Mouse (Mus musculus): ENCODE results near the gene Irf4. TPM values are rescaled to one million over a fixed set of nuclear protein-coding genes. Genes with fewer than 3 reads are reported as not detected.

The Irf4 gene
- total RNA-seq, 2 experiments from 2014 or later: 0.16 to 0.26 TPM

DNA sequence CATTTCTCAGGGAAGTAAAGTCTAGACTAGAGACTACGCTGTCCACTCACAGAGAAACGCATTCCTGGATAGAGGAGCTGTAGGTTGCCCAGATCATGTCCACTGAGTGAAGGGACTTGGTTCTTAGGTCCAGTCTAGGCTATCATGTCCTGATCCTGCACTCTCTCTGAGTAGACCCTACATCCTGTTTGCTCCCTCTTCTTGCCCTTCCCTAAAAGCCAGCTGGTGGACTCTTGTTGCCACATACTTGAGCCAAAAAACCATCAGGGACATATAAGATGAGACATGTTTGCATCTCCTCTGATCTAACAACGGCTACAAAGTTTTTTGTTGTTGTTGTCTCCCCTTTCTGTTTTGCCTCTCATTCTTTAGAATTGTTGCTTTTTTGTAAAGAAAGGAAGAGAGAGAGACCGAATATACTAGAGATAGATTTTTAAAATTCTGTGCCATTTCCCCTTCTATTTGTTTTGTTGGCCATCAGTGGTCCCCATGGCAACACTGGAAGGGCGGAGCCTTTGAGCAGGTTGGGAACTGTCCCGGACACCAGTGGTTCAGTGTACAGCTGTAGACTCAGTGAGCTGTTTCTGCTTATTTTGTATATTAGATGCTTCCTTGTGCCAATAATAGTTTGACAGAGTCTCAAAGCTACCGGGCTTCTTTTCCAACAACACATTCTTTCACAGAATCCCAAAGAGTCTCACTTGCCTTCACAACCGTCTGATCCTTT, 15.2 kb downstream of the Irf4 start:
- DNase-seq: peak; percentile 25

DNA sequence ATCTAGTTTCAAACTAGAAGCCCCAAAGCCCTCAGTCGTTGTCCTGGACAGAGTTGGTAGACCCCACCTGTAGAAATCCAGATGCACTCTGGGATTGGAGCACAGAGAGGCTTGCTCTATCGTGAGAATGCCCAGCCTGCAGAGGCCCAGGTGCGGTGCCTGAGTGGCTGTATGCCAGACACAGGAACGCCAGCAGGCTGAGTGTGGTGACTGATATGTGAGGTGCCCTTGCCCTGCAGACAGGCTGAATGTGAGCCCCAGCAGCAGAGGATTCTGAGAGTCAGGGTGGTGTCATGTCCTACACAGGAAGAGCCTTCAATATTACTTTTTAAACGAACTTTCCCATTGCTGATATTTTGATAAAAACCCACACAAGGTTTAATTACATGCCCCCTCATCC, 16.9 kb downstream of the Irf4 start:
- DNase-seq: no peak

DNA sequence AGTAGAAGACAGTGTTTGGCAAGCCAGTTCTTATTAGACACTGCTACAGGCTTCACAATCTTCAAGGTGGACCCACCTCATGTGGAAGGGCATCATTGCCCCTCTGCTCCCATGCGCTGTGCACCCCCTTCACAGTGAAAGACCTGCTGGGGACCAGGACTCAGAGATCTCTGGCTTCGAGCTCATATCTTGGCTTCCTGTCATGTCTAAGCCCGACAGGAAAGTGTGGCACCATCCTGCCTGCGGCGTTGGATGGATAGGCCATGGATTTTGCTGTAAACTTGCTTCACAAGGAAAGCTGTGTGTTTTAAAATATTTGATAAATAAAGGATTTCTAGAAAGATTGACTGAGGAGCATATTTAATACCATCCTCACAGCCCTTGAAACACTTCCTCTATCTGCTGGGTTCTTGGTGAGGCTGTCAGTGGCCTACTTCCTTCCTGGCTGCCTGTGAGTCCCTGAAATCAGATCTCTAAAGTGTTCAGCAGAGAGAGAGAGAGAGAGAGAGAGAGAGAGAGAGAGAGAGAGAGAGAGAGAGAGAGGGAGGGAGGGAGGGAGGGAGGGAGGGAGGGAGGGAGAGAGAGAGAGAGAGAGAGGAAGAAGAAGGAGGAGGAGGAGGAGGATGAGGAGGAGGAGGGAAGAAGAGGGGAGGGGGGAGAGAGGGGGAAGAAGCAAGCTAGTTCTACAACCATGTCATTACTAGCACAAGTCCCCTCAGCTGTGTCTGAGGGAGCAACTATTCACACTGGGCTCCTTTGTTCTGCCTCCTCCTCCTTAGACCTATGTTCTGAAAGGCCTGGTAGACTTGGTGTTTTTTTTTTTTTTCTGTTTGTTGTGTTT, 17.8 kb downstream of the Irf4 start:
- no peak for DNase-seq

DNA sequence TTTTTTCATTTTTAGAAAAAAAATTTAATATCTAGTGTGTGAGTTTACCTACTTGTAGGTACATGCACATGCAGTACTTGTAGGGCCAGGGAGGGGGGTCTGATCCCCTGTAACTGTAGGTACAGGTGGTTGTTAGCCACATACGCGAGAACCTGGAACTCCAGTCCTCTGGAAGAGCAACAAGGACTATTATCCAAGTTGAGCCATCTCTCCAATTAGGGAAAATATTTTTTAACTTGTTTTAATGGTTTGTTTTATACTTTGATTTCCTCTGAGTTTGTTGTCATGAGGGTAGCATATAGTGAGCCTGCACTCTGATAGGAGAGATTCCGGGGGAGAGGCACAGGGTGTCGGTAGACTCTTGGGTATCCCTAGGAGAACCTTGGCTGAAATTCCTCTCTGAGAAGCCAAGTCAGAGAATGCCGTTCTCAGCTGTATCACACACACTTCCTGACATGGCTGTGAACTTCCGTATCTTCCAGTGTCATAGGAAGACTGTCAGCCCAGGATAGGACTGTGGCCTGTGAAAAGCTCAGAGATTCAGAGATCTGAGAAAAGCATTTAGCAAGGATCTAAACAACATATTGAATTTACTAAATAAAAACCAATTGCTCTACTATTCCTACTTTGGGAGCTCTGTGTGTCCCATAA, 18.6 kb downstream of the Irf4 start:
- no peak for DNase-seq

DNA sequence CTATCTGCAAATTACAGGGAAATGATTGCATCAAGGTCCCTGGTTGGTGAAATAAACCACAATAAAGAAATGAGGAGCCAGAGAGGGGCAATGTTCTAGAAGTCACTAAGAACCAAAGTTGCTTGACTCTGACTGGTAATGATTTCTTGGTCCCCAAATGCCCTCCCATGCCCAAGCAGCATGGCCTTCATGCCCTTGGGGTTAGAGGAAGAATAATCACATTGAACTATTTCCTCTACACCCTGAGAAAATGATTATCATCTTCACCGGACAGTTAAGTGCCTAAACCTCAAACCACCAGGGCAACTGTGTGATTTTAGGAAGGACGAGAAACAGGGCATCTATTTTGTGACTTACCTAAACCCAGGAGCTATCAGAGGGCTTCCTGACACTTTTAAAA, 27.0 kb downstream of the Irf4 start:
- DNase-seq: no peak

DNA sequence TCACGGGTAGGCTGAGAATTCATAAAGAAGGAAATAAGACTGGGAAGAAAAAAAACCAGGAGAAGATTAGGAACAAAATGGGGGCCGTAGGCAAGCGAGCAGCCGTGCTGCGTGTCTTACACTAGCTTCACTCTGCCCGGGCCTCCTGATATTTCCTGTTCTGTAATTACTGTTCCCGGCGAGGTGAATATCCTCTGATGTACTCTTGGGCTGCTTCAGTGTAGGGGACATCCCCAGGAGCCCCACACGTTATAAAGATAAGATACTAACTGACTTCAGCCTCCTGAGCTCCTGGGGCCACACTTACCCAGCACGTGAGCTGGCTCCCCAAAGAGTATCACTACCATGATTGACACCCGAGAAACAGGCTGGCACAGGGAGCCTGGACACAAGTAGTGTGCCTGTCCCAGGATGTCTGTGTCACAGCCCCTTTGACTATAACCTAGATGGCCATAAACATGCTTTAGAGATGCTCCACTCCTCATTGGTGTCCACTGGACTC, 28.7 kb downstream of the Irf4 start:
- no peak for DNase-seq

DNA sequence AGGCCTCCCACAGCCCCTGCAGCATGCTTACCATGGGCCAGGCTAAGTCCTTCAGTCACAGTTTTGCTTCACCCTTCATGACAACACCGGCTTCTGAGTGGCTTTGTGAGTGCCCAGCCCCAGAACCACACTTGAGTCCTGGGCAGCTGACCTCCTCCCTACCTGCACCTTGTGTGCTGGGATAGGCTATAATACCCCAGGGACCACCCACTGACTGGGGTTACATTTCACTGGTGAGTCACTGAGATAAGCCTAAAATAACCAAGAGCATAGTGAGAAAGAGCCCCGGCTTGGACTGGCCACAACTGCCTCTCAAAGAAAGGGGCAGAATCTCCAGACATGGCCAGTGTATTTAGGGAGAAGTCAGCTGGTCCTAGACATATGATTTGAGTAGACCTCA, 32.9 kb downstream of the Irf4 start:
- DNase-seq: peak; percentile 26

DNA sequence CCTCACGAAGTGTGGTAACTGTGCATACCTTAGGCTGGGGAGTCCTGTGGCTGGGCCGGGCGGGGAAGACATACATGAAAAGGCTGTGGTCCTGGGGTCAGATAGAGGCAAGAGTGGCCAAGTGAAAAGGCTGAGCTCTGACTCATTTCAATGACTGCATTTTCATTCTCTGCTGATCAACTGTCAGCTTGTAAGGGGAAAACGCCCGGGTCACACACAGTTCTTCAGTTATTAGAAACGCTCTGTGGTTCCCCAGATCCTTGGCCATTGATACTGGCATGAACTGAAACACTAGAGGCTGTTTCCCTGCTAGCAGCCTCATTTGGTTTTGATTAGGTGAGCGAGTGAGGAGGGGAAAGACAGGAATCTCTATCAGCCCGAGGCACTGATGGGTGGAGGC, 33.4 kb downstream of the Irf4 start:
- DNase-seq: no peak

DNA sequence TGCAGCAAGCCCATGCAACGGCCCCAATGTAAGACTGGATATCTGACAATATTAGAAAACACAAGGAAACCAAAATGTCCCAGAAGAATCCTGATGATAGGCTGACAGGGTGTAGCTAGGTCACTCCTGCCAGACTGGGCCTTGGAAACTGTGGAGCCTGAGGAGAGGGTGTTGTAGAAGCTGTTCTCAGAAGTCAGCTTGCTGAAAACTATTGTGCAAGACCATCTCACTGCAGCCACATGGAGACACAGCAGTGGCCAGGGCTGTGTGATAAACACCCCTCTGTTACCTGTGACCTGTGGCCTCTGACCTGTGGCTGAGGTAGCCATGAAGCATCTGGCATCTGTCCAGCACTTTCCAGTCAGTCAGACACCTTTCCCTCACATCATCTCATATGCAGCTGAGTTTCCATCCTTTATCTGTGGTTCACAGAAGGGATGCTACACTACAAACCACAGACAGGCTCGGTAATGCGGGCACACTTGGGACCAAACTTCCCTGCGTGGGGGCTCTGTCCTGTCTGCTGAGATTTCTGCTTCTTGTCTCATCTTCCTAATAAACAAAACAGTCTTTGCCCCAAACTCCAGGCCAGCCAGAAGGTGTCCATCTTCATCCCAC, 36.5 kb downstream of the Irf4 start:
- DNase-seq: no peak

DNA sequence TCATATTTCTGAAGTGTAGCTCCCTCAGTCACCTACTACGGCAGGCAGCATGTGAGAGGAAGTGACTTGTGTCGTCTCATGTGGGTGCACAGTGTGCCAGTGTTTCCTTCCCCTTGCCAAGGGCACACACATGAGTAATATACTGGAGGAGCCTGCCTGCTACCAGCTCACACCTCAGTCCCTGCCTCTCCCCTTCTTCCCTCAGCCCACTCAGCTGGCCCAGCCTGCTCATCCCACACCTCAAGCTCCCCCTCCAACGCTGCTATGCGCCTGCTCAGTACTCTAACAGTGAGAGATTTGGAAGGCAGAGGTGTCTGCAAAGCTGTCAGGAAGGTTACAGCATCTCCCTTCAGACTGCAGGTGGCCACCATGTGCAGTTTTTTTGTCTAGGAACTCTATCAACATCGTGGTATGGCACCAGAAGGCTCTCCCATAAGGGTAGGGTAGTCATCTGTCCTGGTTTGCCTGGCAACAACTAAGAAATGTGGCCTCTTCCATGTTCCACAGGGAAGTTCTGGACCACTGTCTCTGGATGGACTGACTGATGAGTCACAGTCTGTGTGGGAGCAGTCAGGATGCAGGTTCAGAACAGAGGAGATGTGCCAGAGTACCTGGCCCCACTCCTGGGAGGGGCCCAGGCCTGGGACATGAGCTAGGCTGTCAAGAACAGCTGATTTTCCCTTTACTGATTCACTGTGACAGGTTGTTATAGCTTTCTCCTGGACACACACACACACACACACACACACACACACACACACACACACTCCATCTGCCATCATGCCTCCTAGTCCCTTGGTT, 37.4 kb downstream of the Irf4 start:
- DNase-seq: no peak

DNA sequence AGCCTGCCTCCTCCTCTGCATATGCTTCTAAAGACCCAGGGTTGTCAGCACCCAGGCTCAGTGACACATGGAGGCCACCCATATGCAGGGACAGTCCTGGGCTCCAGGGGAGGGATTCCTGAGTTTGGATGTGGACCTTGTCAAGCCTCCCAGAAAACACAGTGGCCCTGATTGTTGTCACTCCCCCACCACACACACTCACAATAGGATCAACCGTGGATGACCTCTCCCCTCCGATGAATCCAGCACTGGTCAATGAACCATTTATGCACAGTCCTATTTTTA, 38.0 kb downstream of the Irf4 start:
- no peak for DNase-seq

DNA sequence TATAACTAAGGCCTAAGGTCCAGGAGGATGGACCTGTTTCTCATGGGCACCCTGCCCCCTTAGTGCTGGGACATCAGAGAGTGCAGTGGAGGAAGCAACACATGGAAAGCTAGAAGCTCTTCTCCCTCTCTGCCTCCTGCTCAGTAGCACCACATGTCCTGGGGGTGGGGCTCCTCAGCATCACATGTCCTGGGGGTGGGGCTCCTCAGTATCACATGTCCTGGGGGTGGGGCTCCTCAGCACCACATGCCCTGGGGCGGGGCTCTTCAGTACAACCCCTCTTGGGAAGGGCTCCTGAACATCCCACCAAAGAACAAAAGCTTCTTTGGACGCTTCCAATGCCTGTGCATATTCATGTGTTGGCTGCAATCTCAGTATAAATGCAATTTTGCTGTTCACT, 38.5 kb downstream of the Irf4 start:
- DNase-seq: no peak

DNA sequence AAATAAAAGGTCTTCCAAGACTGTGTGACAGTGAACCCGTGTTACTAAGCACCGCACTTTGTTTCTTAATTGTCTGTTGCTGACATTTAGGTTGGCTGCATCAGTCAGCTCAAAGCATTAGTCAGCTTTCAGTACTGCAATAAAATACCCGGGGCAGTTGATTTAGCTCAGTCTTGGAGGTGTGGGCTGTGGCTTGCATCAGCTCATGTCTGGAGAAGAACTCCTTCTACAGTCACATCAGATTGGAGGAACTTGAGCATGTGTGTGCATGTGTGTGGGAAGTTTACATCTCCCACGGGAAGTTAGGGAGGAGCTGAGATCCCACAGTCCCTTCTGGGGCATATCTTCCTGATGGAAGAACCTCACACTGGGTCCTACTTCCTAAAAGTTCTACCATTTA, 38.9 kb downstream of the Irf4 start:
- no peak for DNase-seq

DNA sequence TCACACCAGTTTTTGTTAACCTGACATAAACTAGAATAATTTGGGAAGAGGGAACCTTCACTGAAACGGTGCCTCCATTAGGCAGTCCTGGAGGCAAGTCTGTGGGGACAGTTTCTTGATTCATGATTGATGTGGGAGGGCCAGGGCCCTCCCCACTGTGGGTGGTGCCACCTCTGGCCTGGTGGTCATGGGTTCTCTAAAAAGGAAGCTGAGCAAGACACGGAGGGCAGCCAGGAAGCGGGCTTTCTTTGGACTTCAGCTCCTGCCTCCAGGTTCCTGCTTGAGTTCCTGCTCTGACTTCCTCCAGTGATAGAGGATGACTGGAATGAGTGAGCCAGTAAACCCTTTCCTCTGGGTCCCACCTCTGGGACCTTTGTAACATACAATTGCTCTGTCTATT, 39.4 kb downstream of the Irf4 start:
- no peak for DNase-seq

DNA sequence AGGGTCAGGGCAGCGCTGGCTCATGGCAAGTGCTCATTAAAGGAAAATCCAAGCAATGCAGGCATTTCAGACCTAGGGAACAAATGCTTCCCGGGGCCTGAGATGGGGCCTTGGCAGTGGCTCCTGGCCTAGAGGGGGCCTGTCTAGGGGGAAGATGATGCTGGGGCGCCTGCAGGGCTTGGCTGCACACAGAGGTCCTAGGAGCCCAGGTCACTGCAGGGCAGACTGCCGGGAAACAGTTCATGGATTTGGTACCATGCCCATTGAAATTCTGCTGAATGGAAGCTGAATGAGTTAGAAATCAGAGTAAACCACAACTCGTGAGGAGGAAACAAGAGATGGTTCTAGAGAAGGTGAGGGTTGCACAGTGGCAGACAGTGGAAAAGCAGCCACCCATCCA, 41.0 kb downstream of the Irf4 start:
- DNase-seq: no peak

DNA sequence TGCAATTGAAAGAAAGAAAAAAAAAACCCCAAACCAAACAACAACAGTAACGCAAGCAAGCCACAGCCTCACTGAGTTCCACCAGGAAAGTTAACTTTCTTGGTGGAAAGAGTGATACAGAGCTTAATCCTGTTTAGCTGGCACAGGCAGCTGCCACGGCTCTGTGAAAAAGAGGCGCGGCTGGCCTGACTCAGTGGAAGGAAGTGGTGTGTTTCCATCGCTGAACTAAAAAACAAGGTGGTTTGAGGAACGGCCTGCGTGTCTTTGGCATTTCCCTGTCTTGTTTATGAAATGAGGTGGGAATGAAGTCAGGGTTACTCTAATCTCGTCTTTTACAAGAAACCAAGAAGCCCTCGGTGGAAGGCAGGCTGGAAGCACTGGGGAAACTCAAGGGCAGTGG, 43.3 kb downstream of the Irf4 start:
- no peak for DNase-seq

DNA sequence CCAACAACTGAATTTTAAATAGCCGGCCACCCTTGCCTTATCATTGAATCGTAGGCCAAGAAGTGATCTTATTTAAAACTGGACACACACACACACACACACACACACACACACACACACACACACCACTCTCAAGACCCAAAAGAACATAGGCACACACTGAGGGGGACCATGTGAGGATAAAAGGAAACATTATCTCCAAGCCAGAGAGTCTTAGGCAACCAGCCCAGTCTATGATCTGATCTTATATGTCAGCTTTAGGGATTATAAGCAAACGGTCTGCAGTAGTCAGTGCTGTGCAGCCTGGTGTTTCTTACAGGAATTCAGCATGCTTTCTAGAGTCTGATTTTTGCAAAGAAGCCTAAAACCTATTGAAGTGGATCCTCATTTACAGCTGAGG, 43.7 kb downstream of the Irf4 start:
- DNase-seq: no peak

DNA sequence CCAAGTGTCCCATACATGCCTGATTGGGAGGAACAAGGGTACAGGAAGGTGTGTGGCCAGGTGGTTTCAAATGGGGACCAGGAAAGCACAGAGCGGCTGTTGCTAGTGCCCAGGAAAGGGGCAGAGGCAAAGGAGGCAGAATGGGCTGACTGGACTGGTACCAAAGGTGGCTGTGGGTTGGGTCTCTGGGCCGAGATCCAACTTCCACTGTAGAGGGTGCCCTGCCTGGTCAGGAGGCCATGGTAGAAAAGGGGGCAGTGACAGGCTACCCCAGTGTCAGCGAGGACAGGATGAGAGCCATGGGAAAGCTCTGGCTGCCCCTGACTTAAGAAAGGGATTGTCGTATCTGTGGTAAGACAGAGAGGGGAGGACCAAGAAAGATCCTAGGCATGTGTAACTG, 44.2 kb downstream of the Irf4 start:
- no peak for DNase-seq

DNA sequence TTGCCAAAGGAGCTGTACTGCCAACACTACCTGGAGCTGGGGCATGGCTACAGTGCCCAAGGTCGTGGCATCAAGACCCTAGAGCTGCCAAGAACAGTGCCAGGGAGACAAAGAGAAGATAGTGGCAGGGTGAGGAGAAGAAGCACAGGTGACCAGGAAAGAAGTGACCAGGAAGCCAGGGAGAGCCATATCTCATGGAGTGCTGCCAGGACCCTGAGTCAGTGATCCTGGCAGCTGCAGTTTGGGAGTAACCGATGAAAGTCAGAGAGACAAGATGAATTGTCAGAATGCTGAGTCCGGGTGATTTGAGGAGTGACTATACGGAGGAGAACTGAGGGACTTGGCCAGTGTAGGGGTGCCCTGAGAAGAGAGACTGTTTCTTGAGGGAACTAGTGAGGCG, 44.6 kb downstream of the Irf4 start:
- DNase-seq: no peak

DNA sequence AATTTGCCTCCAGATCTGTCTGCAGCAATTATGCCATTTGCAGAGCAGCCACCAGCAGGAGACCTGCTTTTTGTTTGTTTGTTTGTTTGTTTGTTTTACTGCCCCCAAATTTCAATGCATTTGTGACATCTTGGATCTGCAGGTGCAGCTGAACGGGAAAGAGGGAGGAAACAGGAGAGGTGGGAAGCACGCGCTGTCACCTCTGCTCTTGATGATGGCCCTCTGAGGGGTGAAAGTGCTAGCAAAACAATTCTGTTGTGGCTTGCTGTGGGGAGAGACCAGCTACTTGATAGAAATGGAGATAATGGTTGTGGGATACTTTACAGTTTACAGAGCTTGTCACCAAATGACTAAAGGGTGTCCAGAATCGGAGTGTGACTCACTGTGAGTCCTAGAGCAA, 46.9 kb downstream of the Irf4 start:
- DNase-seq: no peak

DNA sequence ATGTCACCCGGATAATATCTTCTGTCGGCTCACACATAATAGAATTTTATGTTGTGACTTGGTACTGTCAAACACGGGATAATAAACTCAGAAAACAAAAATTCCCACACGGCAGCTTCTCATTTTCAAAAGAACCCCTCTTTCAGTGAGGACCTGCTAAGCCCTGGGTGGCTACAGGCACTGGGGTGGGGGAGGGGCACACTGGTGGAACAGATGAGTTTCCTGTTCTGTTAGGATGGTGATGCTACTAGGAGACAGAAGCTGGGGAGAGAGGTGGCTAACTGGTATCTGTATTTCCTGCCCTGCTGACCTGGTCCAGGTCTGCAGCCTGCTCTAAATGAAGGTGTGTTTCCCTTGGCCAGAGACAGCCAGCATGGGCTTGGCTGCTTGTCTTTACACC, 52.9 kb downstream of the Irf4 start:
- DNase-seq: no peak

DNA sequence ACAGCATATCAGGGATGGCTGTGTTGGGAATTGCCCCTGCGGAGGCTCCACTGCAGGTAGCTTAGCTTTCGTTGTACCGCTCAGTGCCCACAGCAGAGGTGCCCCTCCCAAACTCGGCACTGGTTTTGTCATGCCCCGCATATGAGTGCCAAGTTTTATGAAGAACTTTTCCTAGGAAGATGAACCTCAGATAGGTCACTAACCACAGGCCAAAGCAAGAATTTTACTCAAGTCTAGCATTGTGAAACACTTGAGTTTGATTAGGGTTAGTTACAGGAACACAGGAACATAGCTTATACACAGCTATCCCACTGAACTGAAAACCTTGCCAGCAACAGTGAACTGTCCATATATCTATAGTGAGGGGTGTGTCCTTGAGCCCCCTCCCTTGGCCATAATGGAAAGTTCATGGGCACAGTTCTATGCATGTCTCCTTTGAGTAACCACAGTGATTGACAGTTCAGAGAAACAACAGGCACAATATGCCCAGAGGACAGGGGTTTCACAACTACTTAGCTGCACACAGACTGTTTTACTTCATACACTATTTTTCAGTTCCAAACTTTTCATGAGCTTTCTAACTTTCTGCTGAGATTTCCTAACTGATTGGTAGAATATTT, 53.4 kb downstream of the Irf4 start:
- no peak for DNase-seq

Measured in heart, postnatal 4 days (tissue).